Mouse (Mus musculus) liver, embryonic 14.5 days (tissue): ENCODE measurements around the gene Ntrk3. TPM values are rescaled to one million over a fixed set of nuclear protein-coding genes. Genes with fewer than 3 reads are reported as not detected.
A peak's percentile ranks its signal among the peaks of the same experiment; 100 is the strongest.

Source experiments
- ATAC-seq: fragments of 200-750 bp; cut with Nextera tagmentation; 2 replicates; pipeline ENCODE4 v1.8.0; 2017; ENCODE audit warnings: moderate number of reproducible peaks, mild to moderate bottlenecking, moderate library complexity; ENCODE audit not compliant: insufficient read depth
- DNase-seq, 3 experiments: peaks; one replicate each; pipeline ENCODE4 v3.0.0-alpha.2; 2012 to 2013; ENCODE audit warnings: low read depth in 3 of 3, low spot score in 3 of 3
- H3K27ac ChIP-seq: fragments of 300-500 bp; sonication (generic); 2 replicates; pipeline ENCODE4 v1.5.1; 2014; ENCODE audit warnings: moderate library complexity, mild to moderate bottlenecking, control low read depth, inconsistent platforms
- H3K27me3 ChIP-seq: fragments of 300-500 bp; sonication (generic); 2 replicates; pipeline ENCODE4 v1.6.1; 2014; ENCODE audit warnings: mild to moderate bottlenecking, low read length, moderate library complexity; ENCODE audit not compliant: control insufficient read depth, insufficient read depth
- H3K36me3 ChIP-seq: fragments of 300-500 bp; sonication (generic); replicated peaks from 2 replicates; pipeline ENCODE4 v1.6.1; 2014; ENCODE audit warnings: low read depth; ENCODE audit not compliant: control insufficient read depth, insufficient read depth
- H3K4me1 ChIP-seq, 2 experiments: fragments of 200-500 bp in 1 of 2; fragments of 300-500 bp in 1 of 2; sonication (generic) in 1 of 2; replicated peaks; 2 replicates each; pipeline ENCODE4 v1.6.1; 2012 to 2014; ENCODE audit warnings: antibody characterized with exemption in 1 of 2, inconsistent platforms in 1 of 2, low read length in 1 of 2; ENCODE audit not compliant: control insufficient read depth in 2 of 2, insufficient read depth in 2 of 2
- H3K4me2 ChIP-seq: fragments of 300-500 bp; sonication (generic); 2 replicates; pipeline ENCODE4 v1.6.1; 2014; ENCODE audit warnings: low read depth, mild to moderate bottlenecking, control low read depth, moderate library complexity
- H3K4me3 ChIP-seq, 2 experiments: fragments of 200-500 bp in 1 of 2; fragments of 300-500 bp in 1 of 2; sonication (generic) in 1 of 2; 2 replicates each; pipeline ENCODE4 v1.5.1; 2012 to 2014; ENCODE audit warnings: low read depth in 2 of 2, low read length in 2 of 2, mild to moderate bottlenecking in 2 of 2, control low read depth in 1 of 2, inconsistent platforms in 1 of 2, moderate library complexity in 1 of 2; ENCODE audit not compliant: insufficient read depth in 1 of 2
- H3K9ac ChIP-seq: fragments of 300-500 bp; sonication (generic); replicated peaks from 2 replicates; pipeline ENCODE4 v1.6.1; 2014; ENCODE audit warnings: mild to moderate bottlenecking, control low read depth, moderate library complexity
- H3K9me3 ChIP-seq: fragments of 300-500 bp; sonication (generic); 2 replicates; pipeline ENCODE4 v1.6.1; 2016; ENCODE audit warnings: low read length, mixed read lengths; ENCODE audit not compliant: control insufficient read depth
- CTCF ChIP-seq: IDR thresholded peaks from 2 replicates; pipeline ENCODE4 v1.5.1; 2016; ENCODE audit warnings: antibody characterized with exemption, low read depth, control low read depth
- EP300 ChIP-seq: IDR thresholded peaks from 2 replicates; pipeline ENCODE4 v1.6.1; 2016; ENCODE audit warnings: antibody characterized with exemption, low read depth
- WGBS: fragments of 180-500 bp; shearing (Covaris S2); extraction: QIAGEN DNeasy Blood & Tissue Kit; methylation state at CpG from one replicate; pipeline ENCODE4 v1.1.7; 2014; ENCODE audit not compliant: insufficient replicate concordance; 5-methylcytosine and 5-hydroxymethylcytosine counted together
- polyA plus RNA-seq, 2 experiments: library from polyadenylated mRNA; depleted of rRNA in 1 of 2; stranded (reverse) in 1 of 2; unstranded in 1 of 2; fragments of >200 nt; fragmentation: Nextera tagmentation in 1 of 2; extraction: Ambion mirVana in 1 of 2; gene quantifications; 2 replicates each; pipeline versions ENCODE4 v1.2.1 to v1.2.3; 2012 to 2014

Ntrk3 gene
- polyA plus RNA-seq (2012; rRNA removed) (0.25 and 0.50 TPM in 2 replicates), polyA plus RNA-seq (2014; fragmentation: Nextera tagmentation; extraction: Ambion mirVana) (0.03 and 0.14 TPM in 2 replicates)

DNA sequence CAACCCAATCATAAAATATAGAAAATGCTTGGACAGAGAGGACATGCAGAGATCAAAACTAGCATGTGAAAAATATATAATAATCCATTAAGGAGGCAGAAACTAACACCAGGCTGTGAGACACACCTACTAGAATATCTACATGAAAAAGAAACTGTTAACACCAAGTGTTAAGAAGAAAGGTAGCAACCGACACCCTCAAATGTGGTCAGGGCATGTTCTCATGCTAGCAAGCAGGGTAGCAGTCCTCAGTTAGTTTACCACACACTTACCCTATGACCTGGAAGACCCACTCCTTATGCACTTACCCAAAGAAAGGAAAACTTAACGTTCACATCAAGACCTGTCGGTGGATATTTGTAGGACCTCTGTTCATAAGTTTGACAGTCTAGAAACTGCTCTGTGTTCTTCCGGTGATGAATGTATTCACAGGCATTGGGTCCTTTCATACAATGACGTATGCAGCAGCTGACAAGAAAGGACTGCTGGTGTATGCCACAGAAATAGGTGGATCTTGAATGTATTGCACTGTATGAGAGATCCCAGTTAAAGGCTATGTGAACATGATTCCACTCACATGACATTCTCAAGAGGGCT lies at the start of gene Ntrk3:
Ntrk3 (minus strand) TSS at position 399 of the 597 bp plus-strand sequence.
- no peak within 1 kb of the TSS for H3K27ac ChIP-seq
- H3K9ac ChIP-seq: no peak within 1 kb of the TSS
- H3K36me3 ChIP-seq: no peaks in the 10 kb centered on the region
- DNase-seq (no peak), ATAC-seq (no peak)
- H3K4me3 ChIP-seq: no peak within 1 kb of the TSS
- no peaks in the 10 kb centered on the region for H3K9me3 ChIP-seq
- no peaks in the 10 kb centered on the region for H3K4me1 ChIP-seq
- WGBS: 70% methylated on average over 5 of the region's 5 CpGs
- TF ChIP-seq CTCF (no peak), EP300 (no peak)
- no peak within 1 kb of the TSS for H3K4me2 ChIP-seq
- no peaks in the 10 kb centered on the region for H3K27me3 ChIP-seq

GRCm38 (mm10) chr7:78785906-78786305 lies 48.1 kb upstream of the Ntrk3 start:
- Histone ChIP-seq H3K27ac (no peak overlapping the region), H3K27me3 (no peaks in the 10 kb centered on the region), H3K4me1 (peaks cover 10 to 12% of the 10 kb centered on the region in 2 experiments; a peak in 3 of 4 replicates), H3K4me3 (no peak overlapping the region), H3K9ac (no peak overlapping the region), H3K9me3 (no peaks in the 10 kb centered on the region), H3K4me2 (no peak overlapping the region), H3K36me3 (peaks cover 14% of the 10 kb centered on the region)
- TF ChIP-seq EP300 (no peak), CTCF (no peak)
- DNase-seq (no peak), ATAC-seq (no peak)
- WGBS: 76% methylated on average over 5 of the region's 5 CpGs

DNA sequence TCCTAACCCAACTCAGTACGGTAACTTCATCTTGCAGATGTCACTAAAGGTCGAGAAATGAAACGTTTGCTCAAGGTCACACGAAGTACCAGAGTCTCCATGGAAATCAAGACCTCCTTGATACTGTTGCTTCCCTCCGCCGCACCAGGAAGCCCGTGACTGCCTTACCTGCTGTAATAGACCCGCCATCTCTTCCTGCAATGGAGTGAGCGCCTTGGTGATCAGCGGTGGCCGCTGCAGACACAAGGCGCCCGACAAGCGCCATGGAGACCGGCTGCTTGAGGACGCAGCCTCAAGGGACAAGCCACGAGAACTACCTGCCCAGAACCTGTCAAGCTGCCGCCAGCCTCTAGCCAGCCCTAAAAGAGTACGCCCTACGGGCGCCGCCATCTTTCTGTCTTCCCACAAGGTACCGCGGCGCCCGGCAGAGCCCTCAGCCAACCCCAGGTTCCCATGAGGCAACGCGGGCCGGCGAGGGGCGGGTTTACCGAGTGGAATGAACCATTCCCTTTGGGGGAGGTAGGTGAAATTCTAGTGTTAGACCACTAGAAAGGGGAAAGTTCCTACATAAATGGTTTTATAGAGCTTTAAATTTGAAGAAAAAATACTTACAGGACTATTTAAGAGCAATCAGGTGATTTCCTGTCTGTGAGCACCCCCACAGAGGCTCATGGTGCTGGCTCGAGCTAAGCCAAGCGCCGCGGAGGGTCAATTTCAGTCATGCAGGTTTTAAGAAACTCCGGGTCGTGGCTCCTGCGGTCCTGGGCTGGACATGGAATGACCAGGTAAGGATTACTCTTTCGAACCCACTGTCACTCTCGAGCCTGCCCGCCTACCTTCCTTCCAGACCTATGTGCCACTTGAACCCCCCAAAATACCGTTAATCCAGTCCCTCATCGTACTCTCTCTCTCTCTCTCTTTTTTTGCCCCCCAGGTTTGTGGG lies 45.1 kb upstream of the Ntrk3 start, which contains the start of the genes Mrps11 and Mrpl46:
Mrps11 (plus strand) TSS at position 481 of the 943 bp plus-strand sequence.
Mrpl46 (minus strand) TSS at position 893 of the 943 bp plus-strand sequence.
- WGBS: under 1% methylated on average over 44 of the region's 44 CpGs
- Histone ChIP-seq H3K36me3 (peaks cover 4% of the 10 kb centered on the region; the same call in 1 of the 2 replicates), H3K4me1 (peaks cover 9 to 12% of the 10 kb centered on the region in 2 experiments; a peak in 3 of 4 replicates), H3K4me3 (peak within 1 kb of the TSS; percentile 81 to 98), H3K9me3 (no peaks in the 10 kb centered on the region), H3K27me3 (no peaks in the 10 kb centered on the region), H3K9ac (peak within 1 kb of the TSS; percentile 94), H3K27ac (peak within 1 kb of the TSS; percentile 45; the same call in 1 of the 2 replicates), H3K4me2 (peak within 1 kb of the TSS; percentile 94)
- ATAC-seq (peak; percentile 99), DNase-seq (peak; percentile 77 to 80 (median 78))
- no peak for TF ChIP-seq EP300

- DNase-seq (no peak), ATAC-seq (no peak)
- Histone ChIP-seq H3K4me3 (no peak overlapping the region), H3K9me3 (no peaks in the 10 kb centered on the region), H3K4me2 (no peak overlapping the region), H3K36me3 (peaks cover 11% of the 10 kb centered on the region), H3K27ac (no peak overlapping the region), H3K4me1 (peaks cover 5 to 8% of the 10 kb centered on the region in 2 experiments; a peak in 3 of 4 replicates), H3K27me3 (no peaks in the 10 kb centered on the region), H3K9ac (no peak overlapping the region)
- 72% methylated on average over 5 of the region's 5 CpGs for WGBS
- TF ChIP-seq EP300 (no peak), CTCF (no peak)
Observed at GRCm38 (mm10) chr7:78778741-78779140, 40.9 kb upstream of the Ntrk3 start.

DNA sequence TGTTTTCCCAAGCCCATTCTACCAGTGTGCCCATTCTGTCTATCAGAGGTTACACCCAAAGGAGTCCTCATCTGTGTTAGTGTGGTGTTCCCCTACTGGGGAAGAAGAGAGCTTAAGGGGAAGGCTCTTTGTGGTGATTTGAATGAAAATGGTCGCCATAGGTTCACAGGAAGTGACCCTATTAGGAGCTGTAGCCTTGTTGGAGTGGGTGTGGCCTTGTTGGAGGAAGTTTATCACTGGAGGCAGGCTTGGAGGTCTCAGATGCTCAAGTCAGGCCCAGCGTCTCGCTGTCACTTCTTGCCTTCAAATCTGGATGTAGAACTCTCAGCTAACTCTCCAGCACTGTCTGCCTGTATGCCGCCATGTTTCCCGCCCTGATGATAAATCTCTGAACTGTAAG lies 33.1 kb upstream of the Ntrk3 start:
- DNase-seq (no peak), ATAC-seq (no peak)
- TF ChIP-seq EP300 (no peak), CTCF (no peak)
- H3K27me3 ChIP-seq: no peaks in the 10 kb centered on the region
- H3K4me3 ChIP-seq: no peak overlapping the region
- no peak overlapping the region for H3K27ac ChIP-seq
- WGBS: 67% methylated on average over 5 of the region's 5 CpGs
- H3K4me1 ChIP-seq: no peaks in the 10 kb centered on the region
- H3K9ac ChIP-seq: no peak overlapping the region
- peaks cover 7% of the 10 kb centered on the region for H3K36me3 ChIP-seq
- no peak overlapping the region for H3K4me2 ChIP-seq
- no peaks in the 10 kb centered on the region for H3K9me3 ChIP-seq
